Mouse (Mus musculus): ENCODE data around the gene Babam2.

GRCm38 (mm10) chr5:31827896-31828295 lies 130.4 kb downstream of the Babam2 start:
- TF ChIP-seq POLR2A (IDR thresholded peaks at IDR 0.05; ENCODE audit: borderline replicate concordance, control insufficient read depth, low read depth, low read length): no peak
- no peak for TF ChIP-seq CTCF (IDR thresholded peaks at IDR 0.05; ENCODE audit: control insufficient read depth, insufficient read depth, low read length)

All from bone marrow, adult 2 months (tissue).